Mouse (Mus musculus) heart, embryonic 10.5 days (tissue): ENCODE results near the gene E130218I03Rik. TPM values are rescaled to one million over a fixed set of nuclear protein-coding genes. Genes with fewer than 3 reads are reported as not detected.

Experiments
- polyA plus RNA-seq: library from polyadenylated mRNA; unstranded; fragments of >200 nt; fragmentation: Nextera tagmentation; extraction: Ambion mirVana; gene quantifications from 2 replicates; pipeline ENCODE4 v1.2.1, GENCODE M21; 2016

E130218I03Rik gene
- polyA plus RNA-seq, 1 experiment from 2014 or later: 0.19 TPM

Other genes starting within 250 kb of the E130218I03Rik start
- 34.1 and 39.0 TPM in 2 replicates for gene Dhdds, start 242.7 kb upstream of the E130218I03Rik start, polyA plus RNA-seq
- 4.4 and 12.4 TPM in 2 replicates for gene Lin28a, start 224.8 kb upstream of the E130218I03Rik start, polyA plus RNA-seq
- gene Zfp683, start 189.8 kb upstream of the E130218I03Rik start, polyA plus RNA-seq: not detected in 2 replicates
- 0.78 and 2.7 TPM in 2 replicates for gene Crybg2, start 182.8 kb upstream of the E130218I03Rik start, polyA plus RNA-seq
- 1.7 and 4.2 TPM in 2 replicates for gene Cd52, start 148.6 kb upstream of the E130218I03Rik start, polyA plus RNA-seq
- 2.6 and 2.9 TPM in 2 replicates for gene Ubxn11, start 141.1 kb upstream of the E130218I03Rik start, polyA plus RNA-seq
- gene Sh3bgrl3, start 114.9 kb upstream of the E130218I03Rik start, polyA plus RNA-seq: 188 and 243 TPM in 2 replicates
- 28.2 and 31.1 TPM in 2 replicates for gene Cep85, start 56.5 kb upstream of the E130218I03Rik start, polyA plus RNA-seq
- gene Gm7534, start 40.7 kb upstream of the E130218I03Rik start, polyA plus RNA-seq: not detected in 2 replicates
- gene Catsper4, start 16.3 kb upstream of the E130218I03Rik start, polyA plus RNA-seq: not detected in 2 replicates
- 1.2 TPM in 2 replicates for gene Cnksr1, start 5.3 kb upstream of the E130218I03Rik start, polyA plus RNA-seq
- 13.3 and 15.3 TPM in 2 replicates for gene Zfp593, start 1.9 kb downstream of the E130218I03Rik start, polyA plus RNA-seq
- gene Gm30191, start 3.3 kb downstream of the E130218I03Rik start, polyA plus RNA-seq: not detected in 2 replicates
- 6.3 and 8.8 TPM in 2 replicates for gene Grrp1, start 10.4 kb downstream of the E130218I03Rik start, polyA plus RNA-seq
- 15.8 and 18.2 TPM in 2 replicates for gene Pdik1l, start 44.2 kb downstream of the E130218I03Rik start, polyA plus RNA-seq
- gene Trim63, start 71.5 kb downstream of the E130218I03Rik start, polyA plus RNA-seq: 47.5 and 77.0 TPM in 2 replicates
- 0.09 and 0.36 TPM in 2 replicates for gene Slc30a2, start 99.5 kb downstream of the E130218I03Rik start, polyA plus RNA-seq
- 1.9 and 2.8 TPM in 2 replicates for gene Extl1, start 140.2 kb downstream of the E130218I03Rik start, polyA plus RNA-seq
- 8.0 and 9.6 TPM in 2 replicates for gene Pafah2, start 152.7 kb downstream of the E130218I03Rik start, polyA plus RNA-seq
- 838 and 1,170 TPM in 2 replicates for gene Stmn1, start 224.7 kb downstream of the E130218I03Rik start, polyA plus RNA-seq